Mouse (Mus musculus) embryonic fibroblast, embryonic 13.5 days (primary cell): Measurements from ENCODE around the gene Pygl.

ENCODE experiments used
- CTCF ChIP-seq: IDR thresholded peaks from 2 replicates; pipeline ENCODE4 v1.5.1; 2011; ENCODE audit warnings: mild to moderate bottlenecking, control low read depth, low read length, moderate library complexity, borderline replicate concordance; ENCODE audit not compliant: insufficient read depth
- POLR2A ChIP-seq: IDR thresholded peaks from 2 replicates; pipeline ENCODE4 v1.6.1; 2011; ENCODE audit warnings: low read depth, mild to moderate bottlenecking, control low read depth, low read length, moderate library complexity

GRCm38 (mm10) chr12:70157292-70158066 lies 73.8 kb downstream of the Pygl start:
- TF ChIP-seq CTCF (no peak), POLR2A (no peak)
